Mouse (Mus musculus): Measurements from ENCODE around the gene Itprid2.

GRCm38 (mm10) chr2:79646237-79646688 lies 11.1 kb downstream of the Itprid2 start:
- TF ChIP-seq CTCF (IDR thresholded peaks at IDR 0.05; ENCODE audit: low read depth) (peak; percentile 68), EP300 (IDR thresholded peaks at IDR 0.05; ENCODE audit: low read depth) (no peak)

Measured in liver, embryonic 14.5 days (tissue).